Mouse (Mus musculus): Measurements from ENCODE around the gene Cnp. TPM values are rescaled to one million over a fixed set of nuclear protein-coding genes. Genes with fewer than 3 reads are reported as not detected.

The Cnp gene
- polyA plus RNA-seq, 1 experiment: 6.9 TPM

DNA sequence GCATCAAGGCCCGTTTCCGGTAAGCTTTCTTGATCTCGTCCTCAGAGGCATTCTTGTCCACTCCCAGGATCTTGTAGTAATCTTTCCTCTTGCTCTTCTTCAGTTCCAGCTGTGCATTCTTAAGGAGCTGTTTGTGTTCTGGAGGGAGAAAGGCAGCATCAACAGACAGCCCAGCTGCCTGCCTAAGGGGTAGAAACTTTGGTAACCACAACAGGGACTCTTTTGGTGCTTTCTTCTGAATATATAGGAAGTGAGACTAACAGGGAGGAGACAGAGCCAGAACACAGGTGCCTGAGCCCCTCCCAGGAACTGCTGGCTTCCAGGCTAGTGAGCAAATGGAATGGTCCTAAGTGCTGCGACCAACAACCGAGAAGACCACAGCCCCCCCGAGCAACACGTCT lies 9.9 kb downstream of the Cnp start:
- TF ChIP-seq CTCF (IDR thresholded peaks at IDR 0.05; ENCODE audit: low read depth, low read length): no peak
- no peak for TF ChIP-seq POLR2A (IDR thresholded peaks at IDR 0.05; ENCODE audit: insufficient read depth, low read length)
- no peak for TF ChIP-seq EP300 (IDR thresholded peaks at IDR 0.05; ENCODE audit: insufficient read depth, low read depth, low read length)
- Histone ChIP-seq H3K27me3 (ENCODE audit: control insufficient read depth, insufficient read depth, low read length, poor library complexity, severe bottlenecking) (no peaks in the 10 kb centered on the region), H3K4me3 (ENCODE audit: low read depth, low read length) (no peak overlapping the region), H3K9me3 (replicated peaks; ENCODE audit: control insufficient read depth, insufficient read depth, low read length, poor library complexity, severe bottlenecking) (no peaks in the 10 kb centered on the region), H3K36me3 (ENCODE audit: control insufficient read depth, insufficient read depth, low read length, poor library complexity, severe bottlenecking) (peaks cover 79% of the 10 kb centered on the region), H3K27ac (ENCODE audit: insufficient read depth, low read length) (no peak overlapping the region), H3K4me1 (ENCODE audit: control insufficient read depth, insufficient read depth, low read length) (no peaks in the 10 kb centered on the region), H3K9ac (ENCODE audit: low read depth, poor library complexity, severe bottlenecking) (no peak overlapping the region)

DNA sequence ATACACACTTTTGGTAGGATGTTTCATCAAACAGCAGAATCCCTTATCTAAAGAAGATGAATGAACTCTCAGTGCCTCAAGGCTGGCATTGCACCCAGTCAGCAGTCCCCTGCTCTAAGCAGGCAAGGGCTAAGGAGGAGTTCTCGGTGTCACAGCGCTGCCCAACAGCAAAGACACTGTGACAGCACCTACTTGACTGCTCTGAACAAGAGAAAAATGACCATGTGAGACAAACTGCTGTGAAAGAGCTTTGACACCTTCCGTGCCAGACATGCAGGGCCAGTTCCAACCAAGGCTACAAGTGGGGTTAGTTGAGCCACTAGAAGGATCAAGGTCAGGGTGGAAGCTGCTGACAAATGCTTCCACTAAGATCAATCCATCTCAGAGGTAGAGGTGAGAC lies 10.4 kb downstream of the Cnp start:
- no peak overlapping the region for H3K27ac ChIP-seq (ENCODE audit: insufficient read depth, low read length)
- no peak overlapping the region for H3K4me3 ChIP-seq (ENCODE audit: low read depth, low read length)
- no peaks in the 10 kb centered on the region for H3K9me3 ChIP-seq (replicated peaks; ENCODE audit: control insufficient read depth, insufficient read depth, low read length, poor library complexity, severe bottlenecking)
- TF ChIP-seq POLR2A (IDR thresholded peaks at IDR 0.05; ENCODE audit: insufficient read depth, low read length): no peak
- TF ChIP-seq CTCF (IDR thresholded peaks at IDR 0.05; ENCODE audit: low read depth, low read length): no peak
- no peak for TF ChIP-seq EP300 (IDR thresholded peaks at IDR 0.05; ENCODE audit: insufficient read depth, low read depth, low read length)
- no peaks in the 10 kb centered on the region for H3K27me3 ChIP-seq (ENCODE audit: control insufficient read depth, insufficient read depth, low read length, poor library complexity, severe bottlenecking)
- H3K4me1 ChIP-seq (ENCODE audit: control insufficient read depth, insufficient read depth, low read length): no peaks in the 10 kb centered on the region
- H3K9ac ChIP-seq (ENCODE audit: low read depth, poor library complexity, severe bottlenecking): no peak overlapping the region
- H3K36me3 ChIP-seq (ENCODE audit: control insufficient read depth, insufficient read depth, low read length, poor library complexity, severe bottlenecking): peaks cover 83% of the 10 kb centered on the region

DNA sequence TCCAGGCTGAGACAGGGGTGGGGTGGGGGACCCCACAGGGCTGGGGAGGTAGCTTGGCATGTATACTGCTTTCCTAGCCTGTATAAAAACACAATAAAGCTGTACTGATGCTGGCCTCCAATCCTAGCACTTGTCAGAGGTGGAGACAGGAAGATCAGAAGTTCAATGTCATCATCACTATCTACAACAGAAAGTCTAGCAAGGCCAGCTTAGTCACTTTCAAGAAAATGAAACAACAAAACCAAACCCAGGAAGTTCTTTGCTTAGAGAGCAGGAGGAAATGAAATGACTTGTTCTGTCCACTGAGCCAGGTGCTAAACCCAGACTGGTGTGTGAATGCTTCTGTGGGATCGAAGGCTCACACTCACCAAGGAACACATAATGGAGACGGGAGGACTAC lies 13.8 kb downstream of the Cnp start:
- H3K27me3 ChIP-seq (ENCODE audit: control insufficient read depth, insufficient read depth, low read length, poor library complexity, severe bottlenecking): no peaks in the 10 kb centered on the region

DNA sequence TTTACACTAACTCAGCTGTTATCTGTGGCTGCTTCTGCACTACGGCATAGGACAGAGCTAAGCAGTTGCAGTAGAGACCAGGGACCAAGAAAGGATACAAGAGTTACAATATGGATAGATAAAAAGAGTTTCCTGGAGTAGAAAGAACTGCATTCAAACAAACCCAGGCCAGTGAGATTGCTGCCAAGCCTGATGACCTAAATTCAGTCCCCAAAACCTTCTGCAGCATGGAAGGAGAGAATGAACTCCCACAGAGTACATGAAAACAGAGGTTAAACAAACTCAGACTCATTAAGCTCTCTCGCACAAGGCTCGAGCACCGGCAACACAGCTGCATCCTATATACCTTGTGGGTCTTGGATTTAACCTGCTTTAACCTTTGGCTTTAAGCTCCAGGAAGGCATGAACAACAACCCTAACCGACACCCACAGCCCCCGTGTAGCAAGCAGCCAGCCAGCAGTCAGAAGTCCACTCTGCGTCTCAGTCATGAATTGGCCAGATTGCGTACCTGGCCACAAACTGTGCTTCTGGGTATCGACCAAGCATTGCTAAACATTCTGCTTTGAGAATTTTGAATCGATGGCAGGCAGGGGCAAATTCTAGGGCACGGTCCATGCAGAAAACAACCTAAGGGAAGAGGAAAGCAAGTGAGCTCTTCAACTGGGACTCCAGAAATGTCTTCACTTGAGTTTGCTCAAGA lies 17.8 kb downstream of the Cnp start:
- H3K36me3 ChIP-seq (ENCODE audit: control insufficient read depth, insufficient read depth, low read length, poor library complexity, severe bottlenecking): peaks cover 83% of the 10 kb centered on the region
- no peaks in the 10 kb centered on the region for H3K27me3 ChIP-seq (ENCODE audit: control insufficient read depth, insufficient read depth, low read length, poor library complexity, severe bottlenecking)
- H3K4me3 ChIP-seq (ENCODE audit: low read depth, low read length): no peak overlapping the region
- H3K9ac ChIP-seq (ENCODE audit: low read depth, poor library complexity, severe bottlenecking): no peak overlapping the region
- H3K4me1 ChIP-seq (ENCODE audit: control insufficient read depth, insufficient read depth, low read length): no peaks in the 10 kb centered on the region
- no peak for TF ChIP-seq CTCF (IDR thresholded peaks at IDR 0.05; ENCODE audit: low read depth, low read length)
- TF ChIP-seq POLR2A (IDR thresholded peaks at IDR 0.05; ENCODE audit: insufficient read depth, low read length): no peak
- TF ChIP-seq EP300 (IDR thresholded peaks at IDR 0.05; ENCODE audit: insufficient read depth, low read depth, low read length): no peak
- no peak overlapping the region for H3K27ac ChIP-seq (ENCODE audit: insufficient read depth, low read length)
- no peaks in the 10 kb centered on the region for H3K9me3 ChIP-seq (replicated peaks; ENCODE audit: control insufficient read depth, insufficient read depth, low read length, poor library complexity, severe bottlenecking)

More for the DNA sequence above, 13.8 kb downstream of the Cnp start:
- no peaks in the 10 kb centered on the region for H3K9me3 ChIP-seq (replicated peaks; ENCODE audit: control insufficient read depth, insufficient read depth, low read length, poor library complexity, severe bottlenecking)
- no peaks in the 10 kb centered on the region for H3K4me1 ChIP-seq (ENCODE audit: control insufficient read depth, insufficient read depth, low read length)
- no peak for TF ChIP-seq EP300 (IDR thresholded peaks at IDR 0.05; ENCODE audit: insufficient read depth, low read depth, low read length)
- TF ChIP-seq CTCF (IDR thresholded peaks at IDR 0.05; ENCODE audit: low read depth, low read length): no peak
- no peak for TF ChIP-seq POLR2A (IDR thresholded peaks at IDR 0.05; ENCODE audit: insufficient read depth, low read length)
- H3K9ac ChIP-seq (ENCODE audit: low read depth, poor library complexity, severe bottlenecking): no peak overlapping the region
- no peak overlapping the region for H3K27ac ChIP-seq (ENCODE audit: insufficient read depth, low read length)
- H3K4me3 ChIP-seq (ENCODE audit: low read depth, low read length): no peak overlapping the region
- peaks cover 90% of the 10 kb centered on the region for H3K36me3 ChIP-seq (ENCODE audit: control insufficient read depth, insufficient read depth, low read length, poor library complexity, severe bottlenecking)

DNA sequence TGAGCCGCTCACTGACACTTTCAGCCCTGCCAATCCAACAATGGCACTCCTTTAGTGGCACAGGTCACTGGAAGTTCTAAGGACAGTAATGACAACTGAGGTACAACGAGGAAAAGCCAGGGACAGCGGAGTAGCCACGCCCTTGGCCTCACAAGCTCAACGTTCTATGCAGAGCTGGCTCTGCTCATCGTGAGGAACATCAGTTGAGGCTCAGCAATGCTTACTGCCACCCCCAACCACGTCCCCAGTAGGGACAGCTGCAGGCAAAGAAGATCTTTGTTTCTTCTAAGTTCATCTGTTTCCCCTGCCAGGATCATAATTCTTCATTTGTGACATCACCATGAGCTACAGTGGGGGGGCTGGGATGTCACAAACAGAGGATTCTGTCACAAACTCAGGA lies 19.9 kb downstream of the Cnp start:
- Histone ChIP-seq H3K27ac (ENCODE audit: insufficient read depth, low read length) (no peak overlapping the region), H3K27me3 (ENCODE audit: control insufficient read depth, insufficient read depth, low read length, poor library complexity, severe bottlenecking) (no peaks in the 10 kb centered on the region), H3K9ac (ENCODE audit: low read depth, poor library complexity, severe bottlenecking) (no peak overlapping the region), H3K4me1 (ENCODE audit: control insufficient read depth, insufficient read depth, low read length) (no peaks in the 10 kb centered on the region), H3K9me3 (replicated peaks; ENCODE audit: control insufficient read depth, insufficient read depth, low read length, poor library complexity, severe bottlenecking) (no peaks in the 10 kb centered on the region), H3K4me3 (ENCODE audit: low read depth, low read length) (no peak overlapping the region), H3K36me3 (ENCODE audit: control insufficient read depth, insufficient read depth, low read length, poor library complexity, severe bottlenecking) (peaks cover 84% of the 10 kb centered on the region)
- TF ChIP-seq POLR2A (IDR thresholded peaks at IDR 0.05; ENCODE audit: insufficient read depth, low read length) (no peak), EP300 (IDR thresholded peaks at IDR 0.05; ENCODE audit: insufficient read depth, low read depth, low read length) (no peak), CTCF (IDR thresholded peaks at IDR 0.05; ENCODE audit: low read depth, low read length) (no peak)

DNA sequence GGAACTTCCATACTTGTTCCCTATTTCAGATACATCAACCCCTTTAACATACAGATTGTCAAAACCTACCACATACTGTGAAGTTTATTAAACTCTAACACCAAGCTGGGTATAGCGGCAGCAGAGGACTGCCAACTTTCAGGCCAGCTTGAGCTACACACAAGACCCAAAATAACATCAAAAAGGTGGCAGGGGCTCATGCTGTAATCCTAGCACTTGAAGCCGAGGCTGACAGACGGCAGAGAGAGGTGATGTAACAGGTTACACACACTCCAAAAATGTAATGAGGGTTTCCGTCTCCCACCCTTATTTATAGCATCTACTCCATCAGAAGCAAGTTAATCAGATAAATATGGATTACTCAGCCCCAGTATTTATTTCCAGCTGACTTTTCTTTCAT lies 20.8 kb downstream of the Cnp start:
- Histone ChIP-seq H3K36me3 (ENCODE audit: control insufficient read depth, insufficient read depth, low read length, poor library complexity, severe bottlenecking) (peaks cover 88% of the 10 kb centered on the region), H3K27ac (ENCODE audit: insufficient read depth, low read length) (no peak overlapping the region), H3K4me1 (ENCODE audit: control insufficient read depth, insufficient read depth, low read length) (no peaks in the 10 kb centered on the region), H3K27me3 (ENCODE audit: control insufficient read depth, insufficient read depth, low read length, poor library complexity, severe bottlenecking) (no peaks in the 10 kb centered on the region), H3K4me3 (ENCODE audit: low read depth, low read length) (no peak overlapping the region), H3K9me3 (replicated peaks; ENCODE audit: control insufficient read depth, insufficient read depth, low read length, poor library complexity, severe bottlenecking) (no peaks in the 10 kb centered on the region), H3K9ac (ENCODE audit: low read depth, poor library complexity, severe bottlenecking) (no peak overlapping the region)
- TF ChIP-seq EP300 (IDR thresholded peaks at IDR 0.05; ENCODE audit: insufficient read depth, low read depth, low read length) (no peak), POLR2A (IDR thresholded peaks at IDR 0.05; ENCODE audit: insufficient read depth, low read length) (no peak), CTCF (IDR thresholded peaks at IDR 0.05; ENCODE audit: low read depth, low read length) (no peak)

Data from ES-Bruce4 (cell line).